Mouse (Mus musculus): Measurements from ENCODE around the gene Anpep.
A peak's percentile ranks its signal among the peaks of the same experiment; 100 is the strongest.
"Not testable (repeated sequence)": the region's sequence is repeated elsewhere in the genome, so short reads cannot be mapped to it uniquely, and the experiment has no call there.

Gene Anpep

GRCm38 (mm10) chr7:79810611-79811506, 50.0 kb downstream of the Anpep start, which contains the start of gene Mesp2:
Gene Mesp2 (plus strand): TSS chr7:79810727.
- DNase-seq (ENCODE audit: low spot score in 2 of 2), result peak in 1 of 2 experiments; percentile 56

DNA sequence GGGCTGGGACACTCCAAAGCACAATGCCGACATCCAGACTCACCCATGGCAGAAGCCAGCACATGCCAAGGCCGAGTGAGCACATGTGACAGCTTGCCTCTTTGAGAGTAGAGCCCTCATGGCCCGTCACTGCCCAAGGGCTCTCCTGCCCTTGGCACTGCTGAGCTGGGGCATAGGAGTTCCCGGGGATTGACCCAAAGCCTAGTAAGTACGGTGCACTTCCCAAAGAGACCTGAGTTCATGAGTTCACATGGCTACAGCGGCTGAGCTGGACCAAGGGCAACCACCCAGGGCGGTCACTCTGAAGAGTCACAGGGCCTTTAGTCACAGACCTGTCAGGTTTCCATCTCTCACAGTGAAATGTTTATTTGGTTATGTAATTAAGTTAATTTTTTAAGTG, 52.3 kb downstream of the Anpep start:
- no peak for DNase-seq (ENCODE audit: low spot score in 2 of 2)

DNA sequence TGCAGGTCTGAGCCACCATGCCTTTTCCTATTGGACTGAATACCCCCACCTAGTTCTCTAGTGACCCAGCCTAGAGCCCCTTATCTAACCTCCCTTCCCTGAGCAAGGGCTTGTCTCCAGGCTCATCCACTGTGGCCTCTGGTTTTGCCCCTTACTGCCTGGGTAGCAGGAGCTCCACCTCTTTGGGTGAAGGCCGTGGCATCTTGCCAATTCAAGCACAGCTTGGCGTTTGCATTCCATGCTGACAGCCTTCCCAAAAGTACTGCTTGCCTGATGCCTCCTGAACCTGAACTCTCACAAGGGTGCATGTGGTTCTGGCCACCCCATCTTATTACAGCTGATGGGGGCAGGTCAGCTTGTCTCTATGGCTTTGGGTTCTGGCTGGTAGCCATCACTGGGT, 57.0 kb downstream of the Anpep start:
- DNase-seq (ENCODE audit: low spot score in 2 of 2), result no peak

DNA sequence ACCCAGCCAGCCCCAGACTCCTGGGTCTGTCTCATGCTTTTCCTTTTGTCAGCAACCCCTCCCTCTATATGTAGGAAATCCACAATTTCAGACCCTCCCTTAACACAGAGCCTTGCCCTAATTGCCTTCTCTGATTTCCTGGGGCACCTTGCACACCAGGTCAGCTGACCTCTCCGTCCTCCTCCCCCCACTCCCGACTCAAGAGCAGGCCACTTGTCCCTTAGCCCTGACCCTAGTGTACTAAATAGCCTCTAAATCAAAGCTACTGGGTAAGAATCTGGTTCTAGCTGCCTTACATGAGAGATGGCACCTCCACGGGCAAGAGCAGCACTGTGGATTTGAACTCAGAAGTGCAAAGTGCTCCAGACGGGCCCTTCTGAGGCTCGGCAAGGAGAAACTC, 58.8 kb downstream of the Anpep start:
- no peak for DNase-seq (ENCODE audit: low spot score in 2 of 2)

DNA sequence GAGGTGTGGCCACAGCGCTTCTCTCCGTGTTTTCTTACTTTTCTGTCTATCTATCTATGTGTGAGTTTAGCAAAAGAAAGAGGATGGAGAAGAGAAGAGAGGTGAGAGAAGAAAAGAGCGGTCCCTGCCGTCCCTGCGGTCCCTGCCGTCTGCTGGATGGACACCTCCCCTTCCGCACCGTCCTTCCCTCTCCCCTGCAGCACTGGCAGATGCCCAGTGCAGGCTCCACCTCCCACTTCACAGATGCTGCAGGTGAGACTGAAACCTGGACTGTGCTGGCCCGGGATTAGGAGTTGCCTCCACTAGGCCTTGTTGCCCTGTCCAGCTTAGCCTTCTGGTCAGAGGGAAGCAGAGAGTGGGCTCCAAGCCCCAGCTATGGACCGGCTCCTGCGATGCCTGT, 59.5 kb downstream of the Anpep start:
- DNase-seq (ENCODE audit: low spot score in 2 of 2), result no peak

DNA sequence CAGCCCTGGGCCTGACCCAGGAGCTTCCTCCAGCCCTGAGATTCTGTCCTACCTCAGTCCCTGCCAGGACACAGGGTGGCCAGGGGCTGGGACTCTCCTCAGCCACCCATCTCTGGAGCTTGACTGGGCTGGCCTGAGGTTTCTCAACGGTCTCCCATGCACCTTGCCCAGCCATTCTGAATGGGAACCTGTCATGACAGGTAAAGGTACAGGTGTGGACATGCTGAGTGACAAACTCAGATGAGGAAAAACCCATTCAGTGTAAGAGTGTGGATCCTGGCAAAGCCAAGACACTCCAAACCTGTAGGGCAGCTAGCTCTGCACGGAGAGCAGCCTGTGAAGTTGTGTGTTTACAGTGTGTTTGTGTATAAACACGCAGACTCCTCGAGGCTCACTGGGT, 60.5 kb downstream of the Anpep start:
- no peak for DNase-seq (ENCODE audit: low spot score in 2 of 2)

- DNase-seq (ENCODE audit: low spot score in 2 of 2), result no peak
These were observed 61.4 kb downstream of the Anpep start for GRCm38 (mm10) chr7:79799506-79799905.

- peak; percentile 48 to 82 for DNase-seq (ENCODE audit: low spot score in 2 of 2)
These were observed 61.8 kb downstream of the Anpep start for GRCm38 (mm10) chr7:79799048-79799447.

GRCm38 (mm10) chr7:79798606-79799005, 62.3 kb downstream of the Anpep start:
- no peak for DNase-seq (ENCODE audit: low spot score in 2 of 2)

- DNase-seq (ENCODE audit: low spot score in 2 of 2), result no peak
These were observed 67.2 kb downstream of the Anpep start, which contains the start of gene Mesp1 for GRCm38 (mm10) chr7:79793688-79794087. Gene Mesp1 (minus strand): TSS chr7:79793788.

DNA sequence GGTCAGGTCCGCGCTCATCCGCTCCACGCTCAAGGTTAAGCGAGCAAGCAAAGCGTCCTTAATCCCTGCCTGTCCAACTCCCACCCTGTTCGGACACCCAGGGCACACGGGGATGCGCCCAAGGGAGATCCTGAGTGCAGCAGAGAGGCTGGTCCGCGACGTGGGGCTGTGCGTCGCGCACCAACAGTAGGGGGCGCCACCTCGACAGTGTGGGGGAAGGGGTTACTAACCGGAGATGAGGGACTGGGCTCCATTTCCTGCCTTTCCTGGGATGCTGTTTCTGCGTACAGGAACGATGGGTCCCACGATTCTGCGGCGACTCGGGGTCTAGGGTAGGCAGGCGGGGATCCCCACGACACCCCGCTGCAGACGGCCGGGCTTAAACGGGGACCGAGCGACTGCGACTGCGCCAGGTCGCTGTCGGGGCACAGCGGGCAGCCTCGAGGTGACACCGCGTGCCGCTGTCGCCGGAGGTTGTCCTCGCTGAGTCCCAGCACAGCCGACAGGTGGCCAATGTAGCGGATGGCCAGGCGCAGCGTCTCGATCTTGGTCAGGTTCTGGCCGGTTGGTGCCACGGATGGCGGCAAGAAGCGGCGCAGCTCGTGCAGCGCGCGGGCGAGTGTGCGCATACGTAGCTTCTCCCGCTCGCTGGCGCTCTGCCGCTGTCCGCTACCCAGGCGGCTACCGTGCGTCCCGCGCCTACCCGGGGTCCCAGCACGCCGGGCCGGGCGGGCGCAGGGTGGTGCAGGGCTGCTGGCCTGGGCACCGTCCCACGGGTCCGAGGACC, 68.0 kb downstream of the Anpep start:
- no peak for DNase-seq (ENCODE audit: low spot score in 2 of 2)

DNA sequence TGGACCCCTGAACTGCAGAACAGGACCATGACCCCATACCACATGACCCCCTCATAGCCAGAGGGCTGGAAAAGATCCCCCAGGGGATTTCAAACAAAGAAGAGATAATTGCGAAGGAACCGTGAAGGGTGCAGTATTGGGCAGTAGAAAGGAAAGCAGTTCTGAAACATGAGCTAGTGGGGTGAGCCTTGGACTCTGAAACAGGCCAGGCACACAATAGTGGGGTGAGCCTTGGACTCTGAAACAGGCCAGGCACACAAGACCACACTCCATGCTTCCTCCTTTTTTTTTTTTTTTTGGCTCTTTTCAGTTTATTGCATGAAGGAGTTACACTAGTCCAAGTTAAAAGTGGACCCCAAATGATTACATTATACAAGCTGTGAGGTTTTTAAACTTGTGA, 71.0 kb downstream of the Anpep start:
- DNase-seq (ENCODE audit: low spot score in 2 of 2), result not testable (repeated sequence)

GRCm38 (mm10) chr7:79786295-79786694, 74.6 kb downstream of the Anpep start:
- peak in 1 of 2 experiments; percentile 69 for DNase-seq (ENCODE audit: low spot score in 2 of 2)

- DNase-seq (ENCODE audit: low spot score in 2 of 2), result no peak
These were observed 78.4 kb downstream of the Anpep start for GRCm38 (mm10) chr7:79782516-79782855.

GRCm38 (mm10) chr7:79781826-79782515, 78.9 kb downstream of the Anpep start:
- DNase-seq (ENCODE audit: low spot score in 2 of 2), result no peak

- peak; percentile 46 to 71 for DNase-seq (ENCODE audit: low spot score in 2 of 2)
These were observed 79.9 kb downstream of the Anpep start for GRCm38 (mm10) chr7:79780647-79781626.
